In genomic region chr10:78329305-78329704, GRCm38 (mm10) we compare ENCODE assay signal across 15 mouse cellular contexts.
"Had no signal": no experiment of that assay in that cellular context is flagged by ENCODE, and none has a peak within 500 bp of the region (broad histone marks: within the 10 kb centered on the region; RNA-seq: fewer than 3 reads in every experiment).

No protein-coding gene starts in this region.

- H3K9me3 ChIP-seq: limb, embryonic 15.5 days; liver, embryonic 12.5 days; midbrain, embryonic 13.5 days; neural tube, embryonic 15.5 days had no signal

- H3K9ac ChIP-seq: limb, embryonic 15.5 days; liver, embryonic 12.5 days; lung, embryonic 14.5 days; midbrain, embryonic 13.5 days; neural tube, embryonic 15.5 days had no signal

- DNase-seq: kidney, adult 8-10 months; kidney, postnatal 25 days; lung, embryonic 14.5 days; lung, postnatal 14 days; right cerebral cortex, adult 18-20 months; right cerebral cortex, postnatal 25 days; thymus, adult 18-20 months; thymus, postnatal 25 days had no signal

- H3K27ac ChIP-seq: left cerebral cortex, adult 2 months; limb, embryonic 15.5 days; liver, embryonic 12.5 days; midbrain, embryonic 13.5 days; neural tube, embryonic 15.5 days; stomach, postnatal 0 days had no signal

- H3K4me3 ChIP-seq: left cerebral cortex, adult 2 months; limb, embryonic 15.5 days; liver, embryonic 12.5 days; midbrain, embryonic 13.5 days; myocyte; neural tube, embryonic 15.5 days had no signal

- H3K27me3 ChIP-seq: limb, embryonic 15.5 days; liver, embryonic 12.5 days; midbrain, embryonic 13.5 days; neural tube, embryonic 15.5 days had no signal

- ATAC-seq: liver, embryonic 12.5 days; midbrain, embryonic 13.5 days had no signal

- H3K4me1 ChIP-seq: limb, embryonic 15.5 days; midbrain, embryonic 13.5 days; neural tube, embryonic 15.5 days had no signal

- H3K4me2 ChIP-seq: limb, embryonic 15.5 days; liver, embryonic 12.5 days; lung, embryonic 14.5 days; midbrain, embryonic 13.5 days; neural tube, embryonic 15.5 days had no signal
